Mouse (Mus musculus) gastrocnemius, adult 2 months (tissue): ENCODE measurements around the gene Tstd1. TPM values are rescaled to one million over a fixed set of nuclear protein-coding genes. Genes with fewer than 3 reads are reported as not detected.

Experiments
- DNase-seq: peaks from one replicate; pipeline ENCODE4 v3.0.0; 2022
- H3K27ac ChIP-seq: fragments of 200-600 bp; 2 replicates; pipeline ENCODE4 v1.8.1; 2022; ENCODE audit warnings: mild to moderate bottlenecking
- H3K4me3 ChIP-seq: fragments of 200-600 bp; 2 replicates; pipeline ENCODE4 v1.8.1; 2022; ENCODE audit warnings: mild to moderate bottlenecking, moderate library complexity
- CTCF ChIP-seq: fragments of 200-600 bp; IDR thresholded peaks from 2 replicates; pipeline ENCODE4 v1.8.1; 2022; ENCODE audit warnings: antibody characterized with exemption, mild to moderate bottlenecking, moderate library complexity
- intact Hi-C: fragments of 180-260 bp; cut with DNase I; formaldehyde crosslinking; loops from one replicate; pipeline ENCODE4 v1.15.1; 2025
- total RNA-seq, 2 experiments: library from RNA; stranded (reverse); gene quantifications; 2 replicates each; pipeline ENCODE4 v1.2.3; 2021

Gene Tstd1
- total RNA-seq, 2 experiments from 2014 or later: 0.84 to 0.92 TPM

DNA sequence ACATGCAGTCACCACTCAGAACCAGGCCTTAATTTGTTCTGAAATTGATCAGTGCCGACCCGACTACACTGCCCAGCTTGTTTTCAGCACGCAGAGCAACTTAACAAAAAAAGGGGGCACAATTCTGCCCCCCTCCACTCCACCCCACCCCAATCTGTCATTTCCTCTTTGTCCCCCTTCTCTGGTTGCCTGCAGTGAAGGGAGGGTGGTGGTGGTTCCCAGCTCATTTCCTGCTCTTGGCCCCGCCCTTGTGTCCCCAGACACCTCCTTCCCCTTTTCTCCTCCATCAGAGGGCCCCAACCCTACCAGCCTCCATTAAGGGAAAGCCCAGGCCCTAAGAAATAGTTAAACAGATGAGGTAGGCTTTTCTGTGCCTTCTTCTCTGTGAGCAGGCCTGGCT lies 28.6 kb upstream of the Tstd1 start:
- peak; percentile 36 for DNase-seq
- Histone ChIP-seq H3K27ac (peak overlapping the region; percentile 54), H3K4me3 (peak overlapping the region; percentile 45)
- intact Hi-C loops: no loop called here
- TF ChIP-seq CTCF: no peak

DNA sequence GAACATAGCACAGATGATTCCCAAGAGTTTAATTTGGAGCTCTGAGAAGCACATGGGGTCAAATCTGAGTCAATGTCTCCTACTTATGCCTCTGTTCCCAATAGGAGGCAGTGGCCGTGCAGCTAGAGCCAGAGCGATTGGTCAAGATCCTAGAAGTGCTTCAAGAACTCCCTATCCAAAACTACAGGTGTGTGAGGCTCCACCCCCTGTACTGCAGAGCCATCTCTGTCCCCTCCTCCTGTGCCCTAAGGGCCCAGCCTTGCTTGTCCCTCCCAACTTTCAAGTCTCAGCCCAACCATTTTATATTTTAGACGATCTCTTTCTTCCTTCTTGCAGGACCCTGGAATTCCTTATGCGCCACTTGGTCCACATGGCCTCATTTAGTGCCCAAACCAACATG lies 16.9 kb upstream of the Tstd1 start:
- DNase-seq: no peak
- TF ChIP-seq CTCF: no peak
- no peak overlapping the region for H3K27ac ChIP-seq
- intact Hi-C loops: no loop called here
- H3K4me3 ChIP-seq: no peak overlapping the region

DNA sequence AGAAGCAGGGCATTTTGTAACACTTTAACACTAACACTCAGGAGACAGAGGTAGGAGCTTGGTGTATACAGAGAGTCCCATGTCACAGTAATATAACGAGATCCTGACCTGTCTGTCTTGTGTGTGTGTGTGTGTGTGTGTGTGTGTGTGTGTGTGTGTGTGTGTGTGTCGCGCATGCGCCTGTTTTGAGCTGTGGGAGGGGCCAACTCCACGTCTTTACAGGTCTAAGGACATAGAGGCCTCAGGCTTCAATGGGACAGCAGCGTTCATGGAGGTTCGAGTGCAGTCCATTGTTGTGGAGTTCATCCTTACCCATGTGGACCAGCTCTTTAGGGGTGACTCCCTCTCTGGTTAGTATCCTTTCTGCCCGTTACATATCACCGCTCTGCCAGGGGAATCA lies 15.7 kb upstream of the Tstd1 start:
- DNase-seq: no peak
- no peak for TF ChIP-seq CTCF
- H3K4me3 ChIP-seq: no peak overlapping the region
- intact Hi-C loops: no loop called here
- no peak overlapping the region for H3K27ac ChIP-seq

DNA sequence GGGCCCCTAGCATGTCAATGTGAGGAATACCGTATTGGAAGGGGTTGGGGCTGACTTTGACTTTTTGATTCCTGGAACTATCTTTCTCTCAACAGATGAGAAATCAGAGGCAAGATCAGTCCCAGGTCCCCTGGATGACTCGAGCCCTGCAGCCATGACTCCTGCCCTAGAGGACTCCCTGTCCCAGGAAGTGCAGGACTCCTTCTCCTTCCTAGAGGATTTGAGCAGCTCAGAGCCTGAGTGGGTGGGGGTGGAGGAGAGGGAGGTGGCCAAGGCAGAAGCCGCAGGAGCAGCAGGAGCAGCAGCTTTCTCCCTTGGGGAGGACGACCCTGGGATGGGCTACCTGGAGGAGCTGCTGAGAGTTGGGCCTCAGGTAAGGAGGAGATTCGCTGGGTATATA lies 11.4 kb upstream of the Tstd1 start:
- H3K27ac ChIP-seq: no peak overlapping the region
- TF ChIP-seq CTCF: no peak
- intact Hi-C loops: no loop called here
- no peak for DNase-seq
- no peak overlapping the region for H3K4me3 ChIP-seq

DNA sequence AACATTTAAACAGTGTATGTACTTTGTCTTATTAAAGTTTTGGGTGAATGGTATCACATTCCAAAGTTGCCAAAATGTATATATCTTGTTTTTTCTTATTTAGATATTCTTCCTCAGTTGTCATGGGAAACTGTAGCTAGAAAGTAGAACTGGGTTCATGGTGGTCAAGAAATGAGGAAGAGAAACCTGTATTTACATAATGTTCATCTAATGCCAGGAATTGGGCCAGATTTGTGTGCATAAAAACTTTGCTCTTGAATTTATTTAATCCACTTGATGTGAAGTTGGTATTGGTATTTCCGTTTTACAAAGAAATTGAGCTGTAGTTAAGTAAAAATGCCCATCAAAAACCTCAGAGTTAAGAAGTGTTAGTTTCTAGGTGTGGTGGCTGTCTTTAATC lies 8.4 kb upstream of the Tstd1 start:
- TF ChIP-seq CTCF: no peak
- Histone ChIP-seq H3K27ac (peak overlapping the region; percentile 98; the same call in 1 of the 2 replicates), H3K4me3 (no peak overlapping the region)
- intact Hi-C loops: loop anchor here (5.0 to 10.0 kb wide), 2 partner anchors 48 to 65 kb away; partner anchors contain the start of gene Klhdc9
- no peak for DNase-seq

DNA sequence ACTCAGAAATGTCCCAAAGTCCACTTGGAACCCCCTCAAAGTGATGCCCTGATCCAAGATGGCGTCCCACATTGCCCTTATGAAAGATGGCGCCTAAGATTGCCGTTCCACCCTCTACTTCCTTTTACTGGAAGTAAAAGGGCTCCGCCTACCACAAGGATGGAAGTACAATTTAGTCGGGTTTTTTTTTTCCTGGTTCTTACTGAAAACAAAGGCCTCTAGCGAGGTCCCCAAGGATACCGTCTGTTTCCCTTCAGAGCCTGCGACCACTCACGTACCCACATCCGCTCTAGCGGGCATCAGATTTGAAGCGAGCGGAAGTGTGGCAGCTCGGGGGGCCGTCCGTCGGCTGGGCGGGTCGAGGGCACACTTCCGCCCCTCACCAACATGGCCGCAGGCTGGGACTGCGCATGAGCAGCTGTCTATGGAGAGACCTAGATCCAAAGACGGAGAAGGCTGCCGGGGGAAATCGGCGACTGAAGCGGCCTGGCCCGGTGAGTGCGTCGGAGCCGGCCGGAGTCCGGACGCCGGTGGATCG lies 7.7 kb upstream of the Tstd1 start, which contains the start of gene Usf1:
Usf1 (plus strand) TSS at position 367 of the 538 bp plus-strand sequence.
- DNase-seq: peak; percentile 97

DNA sequence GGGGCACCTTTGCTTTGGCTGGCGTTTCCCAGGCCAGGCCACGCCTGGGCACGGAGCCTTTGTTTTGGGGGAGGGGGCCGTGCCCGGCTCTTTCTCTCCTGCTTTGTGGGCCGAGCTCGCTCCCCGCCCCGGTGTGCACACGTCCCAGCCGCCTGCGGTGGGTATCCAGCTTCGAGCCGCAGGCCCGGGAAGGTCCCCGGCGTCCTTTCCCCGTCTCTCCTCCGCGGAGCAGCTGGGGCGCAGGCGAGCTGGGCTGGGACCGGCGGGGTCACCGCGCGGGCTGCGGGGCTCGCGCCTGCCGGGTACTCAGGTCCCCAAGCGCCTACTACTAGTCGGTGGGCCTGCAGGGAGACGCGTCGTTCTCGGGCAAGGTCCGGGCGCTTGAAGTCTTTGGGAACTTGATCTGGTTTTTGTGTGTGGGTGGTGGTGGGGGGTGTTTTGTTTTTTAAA lies 7.2 kb upstream of the Tstd1 start:
- peak overlapping the region; percentile 98 for H3K27ac ChIP-seq
- peak overlapping the region; percentile 85 for H3K4me3 ChIP-seq
- peak; percentile 74 for DNase-seq
- intact Hi-C loops: loop anchor here (5.0 to 10.0 kb wide), 2 partner anchors 49 to 63 kb away; partner anchors contain the start of gene Klhdc9
- no peak for TF ChIP-seq CTCF

More for the DNA sequence above, 7.7 kb upstream of the Tstd1 start, which contains the start of gene Usf1:
- intact Hi-C loops: loop anchor here (5.0 to 10.0 kb wide), 2 partner anchors 49 to 64 kb away; partner anchors contain the start of gene Klhdc9
- Histone ChIP-seq H3K27ac (peak within 1 kb of the TSS; percentile 98), H3K4me3 (peak within 1 kb of the TSS; percentile 85)
- TF ChIP-seq CTCF: no peak

DNA sequence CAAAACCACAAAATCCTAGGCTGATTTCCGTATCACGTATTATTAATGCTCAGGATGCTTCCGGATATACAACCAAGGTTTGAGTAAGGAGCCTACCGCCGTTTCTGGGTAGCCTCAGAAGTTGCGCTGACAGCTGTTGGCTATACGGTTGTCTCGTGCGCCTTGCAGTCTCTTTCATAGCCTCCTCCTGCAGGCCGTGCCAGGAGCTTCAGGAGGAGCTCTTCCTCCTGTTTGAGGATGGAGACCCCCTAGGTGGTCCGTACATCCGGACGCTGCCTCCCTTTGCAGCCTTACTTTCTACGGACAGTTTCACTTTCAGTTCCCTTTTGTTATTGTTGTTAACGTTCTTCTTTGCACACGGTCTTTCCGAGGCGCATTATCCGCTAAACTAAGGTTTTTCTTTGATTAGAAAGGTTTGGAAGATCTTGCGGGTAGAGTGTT lies 6.7 kb upstream of the Tstd1 start:
- Histone ChIP-seq H3K4me3 (peak overlapping the region; percentile 85), H3K27ac (peak overlapping the region; percentile 98)
- intact Hi-C loops: loop anchor here (5.0 to 10.0 kb wide), 2 partner anchors 50 to 63 kb away; partner anchors contain the start of gene Klhdc9
- no peak for TF ChIP-seq CTCF
- DNase-seq: no peak

DNA sequence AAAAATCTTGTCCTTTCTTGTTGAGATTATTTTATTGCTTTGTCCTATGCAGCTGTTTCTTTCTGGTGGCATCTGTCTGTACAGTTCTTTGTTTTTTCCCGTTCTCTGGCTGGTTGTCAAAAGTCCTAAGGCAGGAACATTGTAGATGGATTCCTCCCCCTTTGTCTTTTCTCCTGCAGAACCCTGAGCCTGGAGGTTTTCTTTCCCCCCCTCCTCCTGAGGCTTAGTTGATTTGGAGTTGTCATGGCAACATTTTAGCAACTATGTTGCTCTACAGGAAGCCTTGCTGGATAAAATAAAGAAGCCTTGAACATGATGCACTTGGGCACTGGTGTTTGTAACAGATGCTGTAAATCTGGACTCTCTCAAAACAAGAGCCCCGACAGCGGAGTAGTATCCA lies 6.2 kb upstream of the Tstd1 start:
- Histone ChIP-seq H3K4me3 (peak overlapping the region; percentile 85), H3K27ac (peak overlapping the region; percentile 98)
- no peak for TF ChIP-seq CTCF
- DNase-seq: no peak
- intact Hi-C loops: loop anchor here (5.0 to 10.0 kb wide), 2 partner anchors 50 to 62 kb away; partner anchors contain the start of gene Klhdc9

DNA sequence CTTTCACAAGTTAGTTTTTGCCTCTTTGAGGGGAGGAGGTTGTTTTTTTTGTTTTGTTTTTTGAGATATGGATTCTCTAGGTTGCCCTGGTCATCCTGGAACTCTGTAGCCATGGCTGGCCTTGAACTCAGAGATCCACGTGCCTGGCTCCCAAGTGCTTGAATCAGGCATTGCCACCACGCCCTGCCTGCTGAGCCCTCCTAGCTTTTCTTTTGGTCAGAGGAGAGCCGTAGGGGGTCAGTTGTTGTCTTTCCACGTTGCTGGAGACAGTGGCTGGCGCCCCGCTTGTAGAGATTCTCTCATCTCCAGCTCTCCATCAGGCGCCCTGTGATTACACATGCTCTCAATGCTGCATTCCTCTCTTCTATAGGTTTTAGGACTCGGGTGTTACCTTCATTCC lies 5.1 kb upstream of the Tstd1 start:
- intact Hi-C loops: loop anchor here (5.0 to 10.0 kb wide), 2 partner anchors 51 to 61 kb away; partner anchors contain the start of gene Klhdc9
- H3K27ac ChIP-seq: no peak overlapping the region
- no peak for TF ChIP-seq CTCF
- no peak overlapping the region for H3K4me3 ChIP-seq
- no peak for DNase-seq

DNA sequence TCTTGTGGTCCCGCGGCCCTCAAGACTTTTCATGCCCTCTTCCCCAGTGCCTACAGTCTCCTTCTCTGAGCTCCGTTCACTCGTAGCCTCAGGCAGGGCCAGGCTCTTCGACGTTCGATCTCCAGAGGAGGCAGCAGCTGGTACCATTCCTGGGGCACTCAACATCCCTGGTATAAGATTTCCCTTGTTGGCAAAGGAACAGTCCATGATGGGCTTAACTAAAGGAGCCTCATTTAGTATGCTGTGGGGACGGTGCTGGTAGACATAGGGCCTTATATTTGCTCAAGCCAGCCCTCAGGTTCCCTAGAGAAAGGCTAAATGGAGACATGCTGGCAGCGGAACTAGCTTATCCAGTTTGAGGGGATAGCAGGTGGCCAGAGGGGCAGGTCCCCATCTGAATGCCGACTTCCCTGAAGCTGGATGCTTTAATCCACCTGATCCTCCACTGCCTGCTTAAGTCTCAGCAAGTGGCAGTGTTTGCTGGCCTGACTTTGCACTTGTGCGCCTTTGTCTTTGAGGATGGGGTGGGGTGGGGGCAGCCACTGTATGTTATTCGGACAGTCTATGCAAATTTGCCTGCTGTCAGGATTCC lies 715 bp downstream of the Tstd1 start:
- no peak for TF ChIP-seq CTCF
- intact Hi-C loops: loop anchor here (10.0 kb wide), 1 partner anchor 55 kb away; no protein-coding TSS in a partner anchor

DNA sequence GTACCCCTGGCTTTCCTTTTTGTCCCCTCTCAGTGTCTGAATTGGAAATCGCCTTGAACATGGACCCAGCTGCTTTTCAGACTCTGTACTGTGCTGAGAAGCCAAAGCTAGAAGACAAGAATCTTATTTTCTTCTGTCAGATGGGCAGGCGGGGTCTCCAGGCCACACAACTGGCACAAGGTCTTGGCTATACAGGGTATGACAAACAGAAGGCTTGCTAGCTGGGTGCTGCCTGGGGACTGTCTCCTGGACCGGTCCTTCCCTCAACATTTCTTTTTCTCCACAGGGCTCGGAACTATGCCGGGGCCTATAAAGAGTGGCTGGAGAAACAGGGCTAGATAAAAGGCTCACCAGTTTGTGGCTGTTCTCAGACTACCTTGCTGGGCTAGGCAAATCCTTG lies 1.2 kb downstream of the Tstd1 start:
- TF ChIP-seq CTCF: no peak
- intact Hi-C loops: loop anchor here (10.0 kb wide), 1 partner anchor 55 kb away; no protein-coding TSS in a partner anchor
- no peak for DNase-seq
- Histone ChIP-seq H3K27ac (no peak overlapping the region), H3K4me3 (no peak overlapping the region)

More for the DNA sequence above, 715 bp downstream of the Tstd1 start:
- DNase-seq: no peak
- Histone ChIP-seq H3K4me3 (no peak overlapping the region), H3K27ac (no peak overlapping the region)

DNA sequence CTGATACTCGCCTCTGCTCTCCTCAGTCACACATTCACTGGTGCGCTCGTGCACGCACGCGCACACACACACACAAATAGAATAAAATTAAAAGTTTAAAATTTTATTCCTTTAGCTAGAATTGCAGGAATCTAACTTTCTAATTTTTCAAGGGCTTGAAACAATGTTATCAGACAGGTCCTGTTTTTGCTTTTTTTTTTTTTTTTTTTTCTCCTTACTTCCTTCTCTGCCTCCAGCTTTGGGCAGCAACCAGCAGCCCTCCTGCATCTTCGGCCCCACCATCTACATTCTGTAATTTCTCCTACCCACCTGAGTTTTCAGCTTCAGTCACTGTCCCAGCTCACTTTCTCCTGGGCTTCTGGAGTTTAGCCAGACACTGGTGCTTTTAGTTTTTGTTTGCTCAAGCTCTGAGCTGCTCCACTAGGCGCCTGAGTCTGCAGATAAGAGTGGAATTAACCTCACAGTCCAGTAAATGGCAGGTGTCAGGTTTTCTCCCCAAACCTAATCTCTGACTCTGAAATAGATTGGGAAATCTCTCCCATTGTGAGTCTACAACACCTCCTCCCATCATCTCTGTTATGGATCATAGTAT lies 3.9 kb downstream of the Tstd1 start:
- no peak for TF ChIP-seq CTCF
- DNase-seq: no peak
- Histone ChIP-seq H3K4me3 (no peak overlapping the region), H3K27ac (no peak overlapping the region)
- intact Hi-C loops: no loop called here
